Mouse (Mus musculus): ENCODE results near the gene Slc44a3. TPM values are rescaled to one million over a fixed set of nuclear protein-coding genes. Genes with fewer than 3 reads are reported as not detected.
A peak's percentile ranks its signal among the peaks of the same experiment; 100 is the strongest.

The Slc44a3 gene
- polyA plus RNA-seq, 2 experiments, result 4.8 to 10.7 TPM

GRCm38 (mm10) chr3:121446454-121446853, 85.8 kb downstream of the Slc44a3 start:
- ATAC-seq (ENCODE audit: insufficient read depth) (peak; percentile 27; the same call in 1 of the 2 replicates), DNase-seq (ENCODE audit: low read depth in 3 of 3, low spot score in 3 of 3) (no peak)
- Histone ChIP-seq H3K27ac (no peak overlapping the region), H3K4me3 (ENCODE audit: insufficient read depth in 1 of 2, low read depth in 2 of 2, low read length in 2 of 2) (no peak overlapping the region), H3K9me3 (ENCODE audit: control insufficient read depth, low read length) (no peaks in the 10 kb centered on the region), H3K4me2 (ENCODE audit: low read depth) (0 out of 2 replicates have a peak overlapping the region, but pooled peaks have one; percentile 13), H3K36me3 (replicated peaks; ENCODE audit: control insufficient read depth, insufficient read depth, low read depth) (peaks cover under 1% of the 10 kb centered on the region), H3K9ac (replicated peaks) (no peak overlapping the region), H3K4me1 (replicated peaks; ENCODE audit: control insufficient read depth in 2 of 2, insufficient read depth in 2 of 2, low read length in 1 of 2) (peaks cover 8 to 21% of the 10 kb centered on the region in 2 experiments; a peak in 2 of 4 replicates), H3K27me3 (ENCODE audit: control insufficient read depth, insufficient read depth, low read length) (no peaks in the 10 kb centered on the region)
- TF ChIP-seq EP300 (IDR thresholded peaks at IDR 0.05; ENCODE audit: low read depth), result no peak
- TF ChIP-seq CTCF (IDR thresholded peaks at IDR 0.05; ENCODE audit: low read depth), result no peak
- WGBS (ENCODE audit: insufficient replicate concordance), result 28% methylated on average over 8 of the region's 8 CpGs

- H3K27ac ChIP-seq, result no peak overlapping the region
- H3K9me3 ChIP-seq (ENCODE audit: control insufficient read depth, low read length), result no peaks in the 10 kb centered on the region
- no peaks in the 10 kb centered on the region for H3K36me3 ChIP-seq (replicated peaks; ENCODE audit: control insufficient read depth, insufficient read depth, low read depth)
- H3K4me2 ChIP-seq (ENCODE audit: low read depth), result no peak overlapping the region
- TF ChIP-seq CTCF (IDR thresholded peaks at IDR 0.05; ENCODE audit: low read depth) (no peak), EP300 (IDR thresholded peaks at IDR 0.05; ENCODE audit: low read depth) (no peak)
- DNase-seq (ENCODE audit: low read depth in 3 of 3, low spot score in 3 of 3) (no peak), ATAC-seq (ENCODE audit: insufficient read depth) (no peak)
- WGBS (ENCODE audit: insufficient replicate concordance), result 71% methylated on average over 6 of the region's 6 CpGs
- H3K9ac ChIP-seq (replicated peaks), result no peak overlapping the region
- H3K27me3 ChIP-seq (ENCODE audit: control insufficient read depth, insufficient read depth, low read length), result no peaks in the 10 kb centered on the region
- H3K4me3 ChIP-seq (ENCODE audit: insufficient read depth in 1 of 2, low read depth in 2 of 2, low read length in 2 of 2), result no peak overlapping the region
- H3K4me1 ChIP-seq (replicated peaks; ENCODE audit: control insufficient read depth in 2 of 2, insufficient read depth in 2 of 2, low read length in 1 of 2), result peaks cover 8 to 28% of the 10 kb centered on the region in 2 experiments; a peak in 2 of 4 replicates
Observed at GRCm38 (mm10) chr3:121444414-121444813, 87.8 kb downstream of the Slc44a3 start.

GRCm38 (mm10) chr3:121443861-121444271, 88.3 kb downstream of the Slc44a3 start:
- 54% methylated on average over 4 of the region's 4 CpGs for WGBS (ENCODE audit: insufficient replicate concordance)
- Histone ChIP-seq H3K27ac (no peak overlapping the region), H3K9me3 (ENCODE audit: control insufficient read depth, low read length) (no peaks in the 10 kb centered on the region), H3K9ac (replicated peaks) (no peak overlapping the region), H3K27me3 (ENCODE audit: control insufficient read depth, insufficient read depth, low read length) (no peaks in the 10 kb centered on the region), H3K4me1 (replicated peaks; ENCODE audit: control insufficient read depth in 2 of 2, insufficient read depth in 2 of 2, low read length in 1 of 2) (peaks cover 8 to 30% of the 10 kb centered on the region in 2 experiments; a peak in 2 of 4 replicates), H3K36me3 (replicated peaks; ENCODE audit: control insufficient read depth, insufficient read depth, low read depth) (no peaks in the 10 kb centered on the region), H3K4me2 (ENCODE audit: low read depth) (no peak overlapping the region), H3K4me3 (ENCODE audit: insufficient read depth in 1 of 2, low read depth in 2 of 2, low read length in 2 of 2) (no peak overlapping the region)
- ATAC-seq (ENCODE audit: insufficient read depth), result no peak
- TF ChIP-seq EP300 (IDR thresholded peaks at IDR 0.05; ENCODE audit: low read depth) (no peak), CTCF (IDR thresholded peaks at IDR 0.05; ENCODE audit: low read depth) (no peak)
- no peak for DNase-seq (ENCODE audit: low read depth in 3 of 3, low spot score in 3 of 3)

- Histone ChIP-seq H3K4me1 (replicated peaks; ENCODE audit: control insufficient read depth in 2 of 2, insufficient read depth in 2 of 2, low read length in 1 of 2) (peaks cover 8 to 33% of the 10 kb centered on the region in 2 experiments; a peak in 2 of 4 replicates), H3K4me3 (ENCODE audit: insufficient read depth in 1 of 2, low read depth in 2 of 2, low read length in 2 of 2) (no peak overlapping the region), H3K36me3 (replicated peaks; ENCODE audit: control insufficient read depth, insufficient read depth, low read depth) (no peaks in the 10 kb centered on the region), H3K27me3 (ENCODE audit: control insufficient read depth, insufficient read depth, low read length) (no peaks in the 10 kb centered on the region), H3K27ac (no peak overlapping the region), H3K4me2 (ENCODE audit: low read depth) (no peak overlapping the region), H3K9ac (replicated peaks) (no peak overlapping the region), H3K9me3 (ENCODE audit: control insufficient read depth, low read length) (no peaks in the 10 kb centered on the region)
- DNase-seq (ENCODE audit: low read depth in 3 of 3, low spot score in 3 of 3), result no peak
- 65% methylated on average over 5 of the region's 5 CpGs for WGBS (ENCODE audit: insufficient replicate concordance)
- TF ChIP-seq CTCF (IDR thresholded peaks at IDR 0.05; ENCODE audit: low read depth) (no peak), EP300 (IDR thresholded peaks at IDR 0.05; ENCODE audit: low read depth) (no peak)
- ATAC-seq (ENCODE audit: insufficient read depth), result no peak
Observed at GRCm38 (mm10) chr3:121442288-121442687, 89.9 kb downstream of the Slc44a3 start.

GRCm38 (mm10) chr3:121441504-121441903, 90.7 kb downstream of the Slc44a3 start:
- no peak overlapping the region for H3K27ac ChIP-seq
- ATAC-seq (ENCODE audit: insufficient read depth), result no peak
- H3K9me3 ChIP-seq (ENCODE audit: control insufficient read depth, low read length), result no peaks in the 10 kb centered on the region
- H3K27me3 ChIP-seq (ENCODE audit: control insufficient read depth, insufficient read depth, low read length), result no peaks in the 10 kb centered on the region
- WGBS (ENCODE audit: insufficient replicate concordance), result 85% methylated on average over 12 of the region's 12 CpGs
- H3K36me3 ChIP-seq (replicated peaks; ENCODE audit: control insufficient read depth, insufficient read depth, low read depth), result no peaks in the 10 kb centered on the region
- TF ChIP-seq CTCF (IDR thresholded peaks at IDR 0.05; ENCODE audit: low read depth) (no peak), EP300 (IDR thresholded peaks at IDR 0.05; ENCODE audit: low read depth) (no peak)
- H3K9ac ChIP-seq (replicated peaks), result no peak overlapping the region
- DNase-seq (ENCODE audit: low read depth in 3 of 3, low spot score in 3 of 3), result no peak
- peaks cover 8 to 33% of the 10 kb centered on the region in 2 experiments; a peak in 2 of 4 replicates for H3K4me1 ChIP-seq (replicated peaks; ENCODE audit: control insufficient read depth in 2 of 2, insufficient read depth in 2 of 2, low read length in 1 of 2)
- H3K4me2 ChIP-seq (ENCODE audit: low read depth), result no peak overlapping the region
- no peak overlapping the region for H3K4me3 ChIP-seq (ENCODE audit: insufficient read depth in 1 of 2, low read depth in 2 of 2, low read length in 2 of 2)
